Mouse (Mus musculus): ENCODE results near the gene Tmem87b.

- TF ChIP-seq CTCF (IDR thresholded peaks at IDR 0.05; ENCODE audit: low read depth) (no peak), EP300 (optimal IDR thresholded peaks at IDR 0.05) (no peak)
Measured at GRCm38 (mm10) chr2:128816916-128817315, 1.0 kb upstream of the Tmem87b start.
